Mouse (Mus musculus): Measurements from ENCODE around the gene Sbp. TPM values are rescaled to one million over a fixed set of nuclear protein-coding genes. Genes with fewer than 3 reads are reported as not detected.
"Not testable (repeated sequence)": the region's sequence is repeated elsewhere in the genome, so short reads cannot be mapped to it uniquely, and the experiment has no call there.

Sbp gene
- polyA plus RNA-seq (2014; fragmentation: Nextera tagmentation; extraction: Ambion mirVana), result not detected in 2 replicates

- no peaks in the 10 kb centered on the region for H3K36me3 ChIP-seq (ENCODE audit: control insufficient read depth, insufficient read depth, low read length)
- no peak within 1 kb of the TSS for H3K9ac ChIP-seq (ENCODE audit: low read depth, low read length)
- H3K4me1 ChIP-seq (replicated peaks; ENCODE audit: control insufficient read depth, insufficient read depth, low read length), result no peaks in the 10 kb centered on the region
- ATAC-seq (replicated peaks; ENCODE audit: low FRiP score), result no peak
- no peaks in the 10 kb centered on the region for H3K27me3 ChIP-seq (replicated peaks; ENCODE audit: control insufficient read depth, insufficient read depth, low read length)
- no peak within 1 kb of the TSS for H3K4me2 ChIP-seq
- no peak within 1 kb of the TSS for H3K4me3 ChIP-seq (ENCODE audit: low read depth, low read length)
- no peaks in the 10 kb centered on the region for H3K9me3 ChIP-seq (ENCODE audit: control insufficient read depth, low read length)
- no peak within 1 kb of the TSS for H3K27ac ChIP-seq (ENCODE audit: low read depth, low read length)
- no peak for DNase-seq (ENCODE audit: low spot score)
These were observed at the start of gene Sbp for GRCm38 (mm10) chr17:23941372-23941771. Gene Sbp, plus strand, starts transcription at chr17:23941672.

DNA sequence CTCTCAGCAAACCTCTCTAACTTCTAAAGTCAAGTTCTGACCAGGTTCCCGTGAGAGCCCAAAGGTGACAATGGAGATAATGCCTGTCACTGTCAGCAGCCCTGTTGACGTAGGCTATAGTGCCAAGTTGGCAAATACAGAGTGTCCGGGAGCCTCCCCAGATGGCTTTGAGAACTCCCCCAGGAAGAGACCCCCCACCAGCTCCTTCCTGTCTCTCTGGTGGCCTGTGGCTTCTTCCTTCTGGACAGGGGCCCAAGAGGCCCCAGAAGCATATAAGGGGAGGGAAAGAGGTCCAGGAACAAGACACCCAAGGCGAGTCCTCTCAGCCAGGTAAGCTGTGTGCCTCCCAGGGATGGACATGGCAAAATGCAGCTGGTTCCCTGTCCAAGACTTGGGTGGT lies 24.3 kb upstream of the Sbp start, which contains the start of gene Dcpp3:
Gene Dcpp3 (plus strand): TSS at position 301 of the 400 bp plus-strand sequence.
- not testable (repeated sequence) for H3K4me3 ChIP-seq (ENCODE audit: low read depth, low read length); H3K4me1 ChIP-seq (replicated peaks; ENCODE audit: control insufficient read depth, insufficient read depth, low read length); H3K36me3 ChIP-seq (ENCODE audit: control insufficient read depth, insufficient read depth, low read length); H3K27me3 ChIP-seq (replicated peaks; ENCODE audit: control insufficient read depth, insufficient read depth, low read length); H3K27ac ChIP-seq (ENCODE audit: low read depth, low read length); DNase-seq (ENCODE audit: low spot score); H3K4me2 ChIP-seq; H3K9ac ChIP-seq (ENCODE audit: low read depth, low read length); ATAC-seq (replicated peaks; ENCODE audit: low FRiP score); H3K9me3 ChIP-seq (ENCODE audit: control insufficient read depth, low read length)
- WGBS, result 49% methylated on average over 4 of the region's 4 CpGs

GRCm38 (mm10) chr17:23924531-23925007 lies 16.9 kb upstream of the Sbp start:
- no peaks in the 10 kb centered on the region for H3K27me3 ChIP-seq (replicated peaks; ENCODE audit: control insufficient read depth, insufficient read depth, low read length)
- ATAC-seq (replicated peaks; ENCODE audit: low FRiP score) (peak; percentile 99), DNase-seq (ENCODE audit: low spot score) (peak; percentile 90)
- H3K9ac ChIP-seq (ENCODE audit: low read depth, low read length), result peak overlapping the region; percentile 78
- H3K4me1 ChIP-seq (replicated peaks; ENCODE audit: control insufficient read depth, insufficient read depth, low read length), result 0 out of 2 replicates have a peak, but pooled peaks cover 3% of the 10 kb centered on the region
- peak overlapping the region; percentile 68 for H3K27ac ChIP-seq (ENCODE audit: low read depth, low read length)
- 2% methylated on average over 29 of the region's 29 CpGs for WGBS
- peak overlapping the region; percentile 95 for H3K4me2 ChIP-seq
- H3K4me3 ChIP-seq (ENCODE audit: low read depth, low read length), result peak overlapping the region; percentile 61
- H3K36me3 ChIP-seq (ENCODE audit: control insufficient read depth, insufficient read depth, low read length), result no peaks in the 10 kb centered on the region
- H3K9me3 ChIP-seq (ENCODE audit: control insufficient read depth, low read length), result no peaks in the 10 kb centered on the region

GRCm38 (mm10) chr17:23925090-23925493 lies 16.4 kb upstream of the Sbp start:
- Histone ChIP-seq H3K4me2 (peak overlapping the region; percentile 95), H3K9me3 (ENCODE audit: control insufficient read depth, low read length) (no peaks in the 10 kb centered on the region), H3K36me3 (ENCODE audit: control insufficient read depth, insufficient read depth, low read length) (no peaks in the 10 kb centered on the region), H3K4me3 (ENCODE audit: low read depth, low read length) (peak overlapping the region; percentile 61), H3K4me1 (replicated peaks; ENCODE audit: control insufficient read depth, insufficient read depth, low read length) (0 out of 2 replicates have a peak, but pooled peaks cover 3% of the 10 kb centered on the region), H3K27me3 (replicated peaks; ENCODE audit: control insufficient read depth, insufficient read depth, low read length) (no peaks in the 10 kb centered on the region), H3K9ac (ENCODE audit: low read depth, low read length) (peak overlapping the region; percentile 78), H3K27ac (ENCODE audit: low read depth, low read length) (peak overlapping the region; percentile 68)
- 1% methylated on average over 14 of the region's 14 CpGs for WGBS
- peak; percentile 71 for DNase-seq (ENCODE audit: low spot score)
- ATAC-seq (replicated peaks; ENCODE audit: low FRiP score), result peak; percentile 71

- H3K4me1 ChIP-seq (replicated peaks; ENCODE audit: control insufficient read depth, insufficient read depth, low read length), result no peaks in the 10 kb centered on the region
- WGBS, result 39% methylated on average over 5 of the region's 5 CpGs
- H3K9me3 ChIP-seq (ENCODE audit: control insufficient read depth, low read length), result no peaks in the 10 kb centered on the region
- H3K4me3 ChIP-seq (ENCODE audit: low read depth, low read length), result no peak overlapping the region
- no peak for ATAC-seq (replicated peaks; ENCODE audit: low FRiP score)
- no peak overlapping the region for H3K4me2 ChIP-seq
- DNase-seq (ENCODE audit: low spot score), result no peak
- no peaks in the 10 kb centered on the region for H3K36me3 ChIP-seq (ENCODE audit: control insufficient read depth, insufficient read depth, low read length)
- H3K27me3 ChIP-seq (replicated peaks; ENCODE audit: control insufficient read depth, insufficient read depth, low read length), result no peaks in the 10 kb centered on the region
- no peak overlapping the region for H3K27ac ChIP-seq (ENCODE audit: low read depth, low read length)
- no peak overlapping the region for H3K9ac ChIP-seq (ENCODE audit: low read depth, low read length)
These were observed 10.3 kb upstream of the Sbp start for GRCm38 (mm10) chr17:23931157-23931556.

- H3K27ac ChIP-seq (ENCODE audit: low read depth, low read length); DNase-seq (ENCODE audit: low spot score); H3K36me3 ChIP-seq (ENCODE audit: control insufficient read depth, insufficient read depth, low read length); H3K4me3 ChIP-seq (ENCODE audit: low read depth, low read length); H3K4me2 ChIP-seq; H3K9ac ChIP-seq (ENCODE audit: low read depth, low read length); H3K27me3 ChIP-seq (replicated peaks; ENCODE audit: control insufficient read depth, insufficient read depth, low read length); H3K9me3 ChIP-seq (ENCODE audit: control insufficient read depth, low read length); ATAC-seq (replicated peaks; ENCODE audit: low FRiP score); H3K4me1 ChIP-seq (replicated peaks; ENCODE audit: control insufficient read depth, insufficient read depth, low read length): not testable (repeated sequence)
- WGBS, result 72% methylated on average over 4 of the region's 4 CpGs
These were observed 6.0 kb downstream of the Sbp start for GRCm38 (mm10) chr17:23947486-23947885.

DNA sequence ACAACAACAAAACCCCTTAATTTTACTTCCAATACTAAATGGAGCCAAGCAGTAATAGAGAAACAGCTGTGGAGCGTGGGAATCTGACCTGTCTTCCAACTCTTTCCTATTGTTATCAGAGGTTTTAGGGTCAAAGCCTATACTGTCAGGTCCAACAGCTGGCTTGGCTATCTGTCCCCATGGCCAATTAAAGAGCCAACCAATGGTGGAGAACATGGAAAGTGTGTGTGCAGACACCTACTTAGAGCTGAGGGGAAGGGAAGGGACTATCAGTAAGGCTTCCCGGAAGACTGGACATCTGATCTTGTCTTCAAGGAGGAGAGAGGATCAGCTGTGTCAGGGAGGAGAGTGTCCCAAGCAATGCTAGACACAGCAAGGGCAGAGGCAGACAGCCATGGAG lies 7.6 kb downstream of the Sbp start:
- ATAC-seq (replicated peaks; ENCODE audit: low FRiP score), result no peak
- WGBS, result 77% methylated on average over 2 of the region's 2 CpGs

GRCm38 (mm10) chr17:23950828-23951227 lies 9.4 kb downstream of the Sbp start:
- H3K4me2 ChIP-seq; H3K36me3 ChIP-seq (ENCODE audit: control insufficient read depth, insufficient read depth, low read length); H3K4me3 ChIP-seq (ENCODE audit: low read depth, low read length); H3K4me1 ChIP-seq (replicated peaks; ENCODE audit: control insufficient read depth, insufficient read depth, low read length); ATAC-seq (replicated peaks; ENCODE audit: low FRiP score); DNase-seq (ENCODE audit: low spot score); H3K9ac ChIP-seq (ENCODE audit: low read depth, low read length); H3K27ac ChIP-seq (ENCODE audit: low read depth, low read length); H3K9me3 ChIP-seq (ENCODE audit: control insufficient read depth, low read length); H3K27me3 ChIP-seq (replicated peaks; ENCODE audit: control insufficient read depth, insufficient read depth, low read length): not testable (repeated sequence)
- 61% methylated on average over 4 of the region's 4 CpGs for WGBS

More for the DNA sequence above, 7.6 kb downstream of the Sbp start:
- Histone ChIP-seq H3K9ac (ENCODE audit: low read depth, low read length) (no peak overlapping the region), H3K4me1 (replicated peaks; ENCODE audit: control insufficient read depth, insufficient read depth, low read length) (no peaks in the 10 kb centered on the region), H3K4me3 (ENCODE audit: low read depth, low read length) (no peak overlapping the region), H3K4me2 (no peak overlapping the region), H3K27ac (ENCODE audit: low read depth, low read length) (no peak overlapping the region), H3K9me3 (ENCODE audit: control insufficient read depth, low read length) (no peaks in the 10 kb centered on the region), H3K27me3 (replicated peaks; ENCODE audit: control insufficient read depth, insufficient read depth, low read length) (no peaks in the 10 kb centered on the region), H3K36me3 (ENCODE audit: control insufficient read depth, insufficient read depth, low read length) (no peaks in the 10 kb centered on the region)
- DNase-seq (ENCODE audit: low spot score), result no peak

DNA sequence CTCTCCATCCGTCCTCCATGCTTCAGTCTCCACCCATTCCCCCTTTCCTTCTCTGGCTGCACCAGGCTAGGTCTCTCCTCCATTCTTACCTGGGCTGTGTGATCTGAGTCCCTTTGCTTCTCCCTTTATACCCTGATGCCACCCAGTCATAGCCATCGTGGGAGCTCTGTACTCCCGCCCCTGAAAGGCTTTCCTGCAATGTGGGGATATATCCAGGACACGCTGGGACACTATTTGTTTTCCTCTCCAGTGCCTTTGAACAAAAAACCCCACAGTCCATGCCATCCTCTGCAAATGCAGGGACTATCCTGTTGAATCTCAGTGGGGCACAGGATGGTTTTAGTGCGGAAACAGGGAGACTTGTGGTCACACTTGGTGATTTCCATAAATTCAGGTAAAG lies 13.7 kb downstream of the Sbp start, which contains the start of gene Sbpl:
Gene Sbpl (minus strand): TSS at position 101 of the 400 bp plus-strand sequence.
- DNase-seq (ENCODE audit: low spot score) (no peak), ATAC-seq (replicated peaks; ENCODE audit: low FRiP score) (no peak)
- Histone ChIP-seq H3K27me3 (replicated peaks; ENCODE audit: control insufficient read depth, insufficient read depth, low read length) (no peaks in the 10 kb centered on the region), H3K9me3 (ENCODE audit: control insufficient read depth, low read length) (no peaks in the 10 kb centered on the region), H3K4me1 (replicated peaks; ENCODE audit: control insufficient read depth, insufficient read depth, low read length) (no peaks in the 10 kb centered on the region), H3K27ac (ENCODE audit: low read depth, low read length) (no peak within 1 kb of the TSS), H3K36me3 (ENCODE audit: control insufficient read depth, insufficient read depth, low read length) (no peaks in the 10 kb centered on the region), H3K9ac (ENCODE audit: low read depth, low read length) (no peak within 1 kb of the TSS), H3K4me3 (ENCODE audit: low read depth, low read length) (no peak within 1 kb of the TSS), H3K4me2 (no peak within 1 kb of the TSS)
- 77% methylated on average over 5 of the region's 5 CpGs for WGBS
